In genomic region chr17:80572187-80572935, GRCm38 (mm10) we compare ENCODE assay signal across 19 mouse cellular contexts. TPM values are rescaled to one million over a fixed set of nuclear protein-coding genes. Genes with fewer than 3 reads are reported as not detected.
"Had no signal": no experiment of that assay in that cellular context is flagged by ENCODE, and none has a peak within 500 bp of the region (broad histone marks: within the 10 kb centered on the region; RNA-seq: fewer than 3 reads in every experiment).

No protein-coding gene starts in this region.

- DNase-seq: kidney, adult 18-20 months; kidney, adult 9 months; kidney, postnatal 25 days; layer of hippocampus, adult 9-11 months; lung, adult 18-20 months; lung, postnatal 10 days; lung, postnatal 36 days; thymus, adult 18-20 months; thymus, postnatal 36 days had no signal

- H3K27me3 ChIP-seq: limb, embryonic 12.5 days; limb, embryonic 15.5 days; liver, embryonic 15.5 days; lung, embryonic 15.5 days; midbrain, embryonic 12.5 days had no signal

- H3K9ac ChIP-seq: limb, embryonic 12.5 days; limb, embryonic 15.5 days; liver, embryonic 15.5 days; lung, embryonic 15.5 days; midbrain, embryonic 12.5 days had no signal

- H3K36me3 ChIP-seq: limb, embryonic 12.5 days; limb, embryonic 15.5 days; liver, embryonic 15.5 days; lung, embryonic 15.5 days; midbrain, embryonic 12.5 days had no signal

- H3K9me3 ChIP-seq: limb, embryonic 15.5 days; liver, embryonic 15.5 days; lung, embryonic 15.5 days; midbrain, embryonic 12.5 days had no signal

- H3K4me3 ChIP-seq: layer of hippocampus, adult 2 months; limb, embryonic 12.5 days; limb, embryonic 15.5 days; liver, embryonic 15.5 days; lung, embryonic 15.5 days; megakaryocyte, embryonic 14.5 days; midbrain, embryonic 12.5 days had no signal

- H3K4me2 ChIP-seq: limb, embryonic 12.5 days; limb, embryonic 15.5 days; liver, embryonic 11.5 days; liver, embryonic 15.5 days; lung, embryonic 15.5 days; midbrain, embryonic 12.5 days had no signal

- H3K27ac ChIP-seq: layer of hippocampus, adult 2 months; limb, embryonic 12.5 days; limb, embryonic 15.5 days; liver, embryonic 15.5 days; lung, embryonic 15.5 days; midbrain, embryonic 12.5 days had no signal

- ATAC-seq: midbrain, embryonic 16.5 days had no signal

RNA-seq across cellular contexts. Expression of gene Cdkl4, which starts 5.3 kb away (rescaled TPM):
- polyA plus RNA-seq: small intestine, adult 2 months had no signal
